Mouse (Mus musculus): ENCODE data around the gene Tbc1d24. TPM values are rescaled to one million over a fixed set of nuclear protein-coding genes. Genes with fewer than 3 reads are reported as not detected.

The Tbc1d24 gene
- polyA plus RNA-seq, 1 experiment from 2014 or later = 5.3 TPM

DNA sequence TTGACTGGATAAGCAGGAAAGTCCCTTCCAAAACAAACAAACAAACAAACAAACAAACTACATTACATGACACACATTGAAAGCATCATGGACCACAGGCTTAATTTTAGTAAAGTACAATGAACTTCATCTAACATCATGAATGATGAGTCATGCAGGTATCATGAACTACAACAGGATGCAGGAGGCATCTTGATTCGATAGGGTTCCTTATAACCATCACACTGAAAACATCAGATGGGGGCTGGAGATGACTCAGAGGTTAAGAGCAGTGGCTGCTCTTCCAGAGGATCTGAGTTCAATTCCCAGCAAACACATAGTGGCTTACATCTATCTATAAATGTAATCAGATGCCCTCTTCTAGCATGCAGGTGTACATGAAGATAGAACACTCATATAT is 77.8 kb downstream of the Tbc1d24 start:
- DNase-seq (ENCODE audit: low spot score) = no peak
- H3K36me3 ChIP-seq = no peaks in the 10 kb centered on the region
- no peaks in the 10 kb centered on the region for H3K27me3 ChIP-seq (ENCODE audit: insufficient read depth, poor library complexity, severe bottlenecking)
- WGBS = 94% methylated on average over 1 of the region's 1 CpGs
- H3K4me3 ChIP-seq = no peak overlapping the region
- H3K27ac ChIP-seq = no peak overlapping the region
- no peaks in the 10 kb centered on the region for H3K9me3 ChIP-seq
- H3K4me1 ChIP-seq = no peaks in the 10 kb centered on the region

DNA sequence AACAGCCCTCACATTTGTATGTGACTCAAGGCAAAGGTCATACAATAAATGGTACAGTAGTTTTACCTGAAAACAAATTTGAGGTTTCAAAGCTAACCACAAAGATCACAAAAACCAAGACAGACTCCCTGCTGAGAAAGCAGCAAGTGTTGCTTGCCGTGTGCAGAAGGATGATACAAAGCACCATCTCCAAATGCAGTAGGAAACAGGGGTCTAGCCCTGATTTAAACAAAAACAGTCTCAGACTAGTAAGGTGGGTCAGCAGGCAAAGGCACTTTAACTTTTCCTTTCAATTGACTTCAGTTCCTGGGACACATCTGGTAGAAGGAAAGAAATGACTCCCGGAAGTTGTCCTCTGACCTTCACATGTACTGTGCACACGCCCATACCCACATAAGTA is 78.6 kb downstream of the Tbc1d24 start:
- no peaks in the 10 kb centered on the region for H3K36me3 ChIP-seq
- H3K9me3 ChIP-seq = no peaks in the 10 kb centered on the region
- DNase-seq (ENCODE audit: low spot score) = no peak
- no peak overlapping the region for H3K4me3 ChIP-seq
- WGBS = 84% methylated on average over 3 of the region's 3 CpGs
- H3K4me1 ChIP-seq = no peaks in the 10 kb centered on the region
- no peak overlapping the region for H3K27ac ChIP-seq
- no peaks in the 10 kb centered on the region for H3K27me3 ChIP-seq (ENCODE audit: insufficient read depth, poor library complexity, severe bottlenecking)

Small RNAs within 50 kb of the gene (microRNA-seq; reads per million reads assigned to microRNA genes)
- 1.0 reads per million for gene Mir5134
- gene Mir6965 = 1.0 reads per million

Other genes starting within 250 kb of the Tbc1d24 start
- 0.18 TPM in 1 of 2 replicates, not detected in the other for gene Prss30, start 225.0 kb downstream of the Tbc1d24 start, polyA plus RNA-seq (2016; fragmentation: Nextera tagmentation; extraction: Ambion mirVana)
- gene Prss22, start 207.5 kb downstream of the Tbc1d24 start, polyA plus RNA-seq (2016; fragmentation: Nextera tagmentation; extraction: Ambion mirVana) = 0.25 and 1.2 TPM in 2 replicates
- gene Prss27, start 167.4 kb downstream of the Tbc1d24 start, polyA plus RNA-seq (2016; fragmentation: Nextera tagmentation; extraction: Ambion mirVana) = 0.38 and 1.2 TPM in 2 replicates
- gene Kctd5, start 132.1 kb downstream of the Tbc1d24 start, polyA plus RNA-seq (2016; fragmentation: Nextera tagmentation; extraction: Ambion mirVana) = 55.2 and 71.8 TPM in 2 replicates
- gene Pdpk1, start 54.6 kb downstream of the Tbc1d24 start, polyA plus RNA-seq (2016; fragmentation: Nextera tagmentation; extraction: Ambion mirVana) = 33.0 and 38.7 TPM in 2 replicates
- 40.0 and 44.5 TPM in 2 replicates for gene Amdhd2, start 41.8 kb downstream of the Tbc1d24 start, polyA plus RNA-seq (2016; fragmentation: Nextera tagmentation; extraction: Ambion mirVana)
- gene Atp6v0c, start 35.9 kb downstream of the Tbc1d24 start, polyA plus RNA-seq (2016; fragmentation: Nextera tagmentation; extraction: Ambion mirVana) = 538 and 598 TPM in 2 replicates
- gene Ntn3, start 4.0 kb upstream of the Tbc1d24 start, polyA plus RNA-seq (2016; fragmentation: Nextera tagmentation; extraction: Ambion mirVana) = 1.9 and 3.6 TPM in 2 replicates
- gene Tedc2, start 15.3 kb upstream of the Tbc1d24 start, polyA plus RNA-seq (2016; fragmentation: Nextera tagmentation; extraction: Ambion mirVana) = 9.9 and 10.0 TPM in 2 replicates
- 67.9 and 78.9 TPM in 2 replicates for gene Ccnf, start 45.9 kb upstream of the Tbc1d24 start, polyA plus RNA-seq (2016; fragmentation: Nextera tagmentation; extraction: Ambion mirVana)
- not detected in 2 replicates for gene Abca17, start 145.5 kb upstream of the Tbc1d24 start, polyA plus RNA-seq (2016; fragmentation: Nextera tagmentation; extraction: Ambion mirVana)
- 7.2 and 8.2 TPM in 2 replicates for gene Abca3, start 146.4 kb upstream of the Tbc1d24 start, polyA plus RNA-seq (2016; fragmentation: Nextera tagmentation; extraction: Ambion mirVana)
- 311 and 345 TPM in 2 replicates for gene Rnps1, start 209.0 kb upstream of the Tbc1d24 start, polyA plus RNA-seq (2016; fragmentation: Nextera tagmentation; extraction: Ambion mirVana)
- gene Eci1, start 221.1 kb upstream of the Tbc1d24 start, polyA plus RNA-seq (2016; fragmentation: Nextera tagmentation; extraction: Ambion mirVana) = 146 and 187 TPM in 2 replicates
- 1.6 and 2.3 TPM in 2 replicates for gene Dnase1l2, start 237.5 kb upstream of the Tbc1d24 start, polyA plus RNA-seq (2016; fragmentation: Nextera tagmentation; extraction: Ambion mirVana)